30 mouse cellular contexts compared by ENCODE assay signal in the genomic region with DNA sequence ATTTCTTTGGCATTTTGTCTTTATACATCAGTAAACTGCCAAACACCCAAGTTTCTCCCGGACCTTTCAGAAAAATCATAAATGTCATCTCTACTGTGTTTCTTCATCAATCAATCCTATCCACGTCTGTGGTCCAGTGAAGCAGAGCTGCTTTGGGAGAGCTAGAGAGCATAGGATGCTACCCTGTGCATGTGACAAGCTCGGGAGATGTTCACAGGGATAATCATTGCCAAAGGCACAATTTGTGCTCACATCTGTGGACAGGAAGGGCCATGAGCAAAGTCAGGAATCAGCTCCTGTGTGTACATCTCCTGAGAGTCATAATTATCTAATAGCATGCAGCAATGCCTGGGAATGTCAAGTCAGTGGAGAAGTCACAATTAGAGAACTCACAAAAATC.
DNase-seq lines count a peak whose midpoint lies in the region; ATAC-seq and TF ChIP-seq lines count a peak whose summit lies in the region.
"Had no signal": no experiment of that assay in that cellular context is flagged by ENCODE, and none has a peak within 500 bp of the region (broad histone marks: within the 10 kb centered on the region; RNA-seq: fewer than 3 reads in every experiment).

No protein-coding gene starts in this region.

- no peak overlapping the region for H3K9ac ChIP-seq in neural tube, embryonic 12.5 days
- H3K9ac ChIP-seq: embryonic facial prominence, embryonic 13.5 days; embryonic facial prominence, embryonic 15.5 days; forebrain, embryonic 12.5 days had no signal

- H3K4me1 ChIP-seq in neural tube, embryonic 12.5 days: no peaks in the 10 kb centered on the region
- H3K4me1 ChIP-seq: embryonic facial prominence, embryonic 13.5 days; embryonic facial prominence, embryonic 15.5 days; forebrain, embryonic 10.5 days; forebrain, embryonic 12.5 days had no signal

- no peaks in the 10 kb centered on the region for H3K27me3 ChIP-seq in neural tube, embryonic 12.5 days (replicated peaks)
- H3K27me3 ChIP-seq: CH12.LX; embryonic facial prominence, embryonic 13.5 days; embryonic facial prominence, embryonic 15.5 days; forebrain, embryonic 12.5 days; Patski had no signal

- TF ChIP-seq CTCF in left cerebral cortex, adult 2 months (IDR thresholded peaks at IDR 0.05): no peak

- intact Hi-C loops in left cerebral cortex, adult 2 months (cut with DNase I): no loop called here
- intact Hi-C loops in left cerebral cortex, postnatal 10 days (cut with DNase I): no loop called here

- ATAC-seq in frontal cortex, adult (ENCODE audit: low TSS enrichment): peak; percentile 77
- ATAC-seq in neural tube, embryonic 12.5 days (ENCODE audit: low FRiP score, low read depth): 0 out of 2 replicates have a peak, but pooled peaks have one; percentile 4
- ATAC-seq: activated CD4-positive, CD25-positive, alpha-beta regulatory T cell, adult 4 months; CD4-positive, CD25-positive, alpha-beta regulatory T cell, adult 4 months; forebrain, embryonic 14.5 days; Patski had no signal

- WGBS in neural tube, embryonic 12.5 days: 63% methylated on average over 3 of the region's 3 CpGs

- DNase-seq in frontal cortex, postnatal 14 days (ENCODE audit: low spot score in 2 of 2): no peak
- no peak for DNase-seq in left cerebral cortex, adult 2 months (ENCODE audit: extremely low spot score in 1 of 2, low spot score in 2 of 2)
- no peak for DNase-seq in left cerebral cortex, postnatal 10 days (ENCODE audit: extremely low spot score in 1 of 2, low spot score in 2 of 2)
- no peak for DNase-seq in neural tube, embryonic 10.5 days (ENCODE audit: extremely low spot score, low spot score)
- peak; percentile 14 for DNase-seq in right cerebral cortex, postnatal 25 days
- DNase-seq in right cerebral cortex, postnatal 10 days (ENCODE audit: low spot score in 2 of 2): no peak
- DNase-seq: adrenal gland, adult 8-10 months; adrenal gland, postnatal 14 days; adrenal gland, postnatal 36 days; B cell, adult 2 months; cerebellum, adult 11 months; cerebellum, adult 18-20 months; cerebellum, adult 8-10 months; cerebellum, adult 9-11 months; cerebellum, postnatal 14 days; cerebellum, postnatal 36 days; embryo, embryonic 11 days had no signal

- no peaks in the 10 kb centered on the region for H3K9me3 ChIP-seq in neural tube, embryonic 12.5 days
- H3K9me3 ChIP-seq: embryonic facial prominence, embryonic 13.5 days; embryonic facial prominence, embryonic 15.5 days; forebrain, embryonic 10.5 days; forebrain, embryonic 12.5 days; G1E had no signal

- no peaks in the 10 kb centered on the region for H3K36me3 ChIP-seq in neural tube, embryonic 12.5 days
- H3K36me3 ChIP-seq: embryonic facial prominence, embryonic 13.5 days; embryonic facial prominence, embryonic 15.5 days; forebrain, embryonic 10.5 days; forebrain, embryonic 12.5 days; G1E had no signal

- no peak overlapping the region for H3K4me2 ChIP-seq in neural tube, embryonic 12.5 days (replicated peaks)
- H3K4me2 ChIP-seq: embryonic facial prominence, embryonic 13.5 days; embryonic facial prominence, embryonic 15.5 days; forebrain, embryonic 12.5 days had no signal

- H3K27ac ChIP-seq in left cerebral cortex, adult 2 months: peak overlapping the region; percentile 45
- no peak overlapping the region for H3K27ac ChIP-seq in neural tube, embryonic 12.5 days
- H3K27ac ChIP-seq: embryonic facial prominence, embryonic 13.5 days; embryonic facial prominence, embryonic 15.5 days; forebrain, embryonic 10.5 days; forebrain, embryonic 12.5 days had no signal

- no peak overlapping the region for H3K4me3 ChIP-seq in left cerebral cortex, adult 2 months
- H3K4me3 ChIP-seq in neural tube, embryonic 12.5 days: no peak overlapping the region
- H3K4me3 ChIP-seq: embryonic facial prominence, embryonic 13.5 days; embryonic facial prominence, embryonic 15.5 days; erythroblast, embryonic 14.5 days; forebrain, embryonic 10.5 days; forebrain, embryonic 12.5 days had no signal
